Mouse (Mus musculus) kidney, postnatal 36 days (tissue): ENCODE results near the gene Arhgef38.

Experiments used
- DNase-seq, 2 experiments: peaks; one replicate each; pipeline ENCODE4 v3.0.0; 2021 to 2022; ENCODE audit warnings: mixed read lengths in 2 of 2

The Arhgef38 gene

GRCm38 (mm10) chr3:133163913-133164406 is 70.8 kb downstream of the Arhgef38 start:
- no peak for DNase-seq

DNA sequence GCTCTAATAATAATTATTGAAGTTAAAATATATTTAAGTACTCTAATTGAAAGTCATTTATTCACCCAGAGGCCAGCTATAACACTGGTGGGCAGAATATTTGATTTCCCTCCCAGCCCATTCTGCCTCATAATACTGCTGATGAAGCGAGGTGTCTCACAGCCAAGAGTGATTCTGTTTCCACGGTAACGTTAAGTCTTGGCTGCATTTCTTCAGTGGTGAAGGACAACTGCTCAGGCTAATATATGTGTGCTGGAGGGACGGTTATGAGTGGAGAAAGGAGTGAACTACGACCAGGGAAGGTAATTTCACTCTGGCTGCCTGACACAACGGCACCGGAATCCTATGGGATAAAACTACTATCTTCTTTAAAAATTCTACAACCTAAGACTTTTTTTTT is 71.6 kb downstream of the Arhgef38 start:
- DNase-seq = no peak

GRCm38 (mm10) chr3:133161407-133161806 is 73.3 kb downstream of the Arhgef38 start:
- no peak for DNase-seq

- peak; percentile 37 to 54 for DNase-seq
Measured at GRCm38 (mm10) chr3:133158260-133158659, 76.5 kb downstream of the Arhgef38 start.

DNA sequence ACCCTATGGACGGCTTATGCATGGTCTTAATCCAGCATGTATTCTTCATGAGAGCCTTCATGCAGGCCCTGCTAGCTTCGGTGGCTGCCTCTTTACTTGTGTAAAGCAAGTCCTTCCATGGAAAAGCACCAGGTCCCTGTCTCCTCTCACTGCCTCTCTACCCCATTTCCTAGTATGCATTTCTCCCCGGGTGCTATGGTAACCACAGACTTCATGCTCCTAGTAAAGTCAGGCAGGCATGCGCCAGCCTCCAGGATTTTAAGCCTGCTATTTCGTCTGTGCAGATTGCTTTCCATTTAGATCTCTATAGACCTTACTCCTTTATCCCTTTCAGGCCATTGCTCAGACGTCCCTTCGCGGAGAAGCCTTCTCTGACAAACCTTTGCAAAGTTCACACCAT is 80.1 kb downstream of the Arhgef38 start:
- no peak for DNase-seq

GRCm38 (mm10) chr3:133153629-133154028 is 81.1 kb downstream of the Arhgef38 start:
- DNase-seq = no peak

GRCm38 (mm10) chr3:133152831-133153230 is 81.9 kb downstream of the Arhgef38 start:
- no peak for DNase-seq

- DNase-seq = no peak
Measured at GRCm38 (mm10) chr3:133151629-133152028, 83.1 kb downstream of the Arhgef38 start.

GRCm38 (mm10) chr3:133144511-133145147 is 90.1 kb downstream of the Arhgef38 start:
- no peak for DNase-seq

GRCm38 (mm10) chr3:133141877-133142276 is 92.9 kb downstream of the Arhgef38 start:
- DNase-seq = no peak

DNA sequence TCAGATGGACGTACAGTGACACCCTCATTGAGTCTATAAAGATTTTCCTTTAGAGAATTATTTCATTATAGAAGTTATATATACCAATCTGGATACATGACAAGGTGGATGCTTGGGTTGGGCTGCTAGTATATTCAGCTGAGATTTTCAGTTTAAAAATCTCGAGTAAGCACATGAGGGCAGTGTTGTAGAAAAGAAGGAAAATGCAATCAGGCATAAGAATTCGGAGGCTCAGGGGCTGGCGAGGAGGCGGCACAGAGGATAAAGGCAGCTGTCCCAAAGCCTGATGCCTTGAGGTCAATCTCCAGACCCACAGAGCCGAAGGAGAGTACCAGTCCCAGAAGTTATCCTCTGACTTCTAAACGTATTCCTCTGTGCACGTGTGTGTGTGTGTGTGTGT is 102.1 kb downstream of the Arhgef38 start:
- DNase-seq = no peak

DNA sequence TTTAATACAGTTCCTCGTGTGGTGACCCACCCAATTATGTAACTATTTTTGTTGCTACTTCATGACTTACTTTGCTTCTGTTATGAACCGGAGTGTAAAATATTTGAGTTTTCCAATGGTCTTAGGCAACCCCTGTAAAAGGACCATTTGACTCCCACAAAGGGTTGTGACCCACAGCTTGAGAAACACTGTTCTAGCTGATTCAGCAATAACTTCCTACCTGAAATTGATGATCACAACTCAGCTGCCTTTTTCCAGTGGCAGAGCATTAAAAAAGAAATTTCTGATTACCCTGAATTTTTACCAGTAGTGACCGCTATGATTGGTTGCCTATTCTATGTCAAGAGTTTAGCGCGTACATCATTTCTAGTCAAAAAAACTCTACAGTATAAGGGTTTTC is 103.4 kb downstream of the Arhgef38 start:
- DNase-seq = no peak

DNA sequence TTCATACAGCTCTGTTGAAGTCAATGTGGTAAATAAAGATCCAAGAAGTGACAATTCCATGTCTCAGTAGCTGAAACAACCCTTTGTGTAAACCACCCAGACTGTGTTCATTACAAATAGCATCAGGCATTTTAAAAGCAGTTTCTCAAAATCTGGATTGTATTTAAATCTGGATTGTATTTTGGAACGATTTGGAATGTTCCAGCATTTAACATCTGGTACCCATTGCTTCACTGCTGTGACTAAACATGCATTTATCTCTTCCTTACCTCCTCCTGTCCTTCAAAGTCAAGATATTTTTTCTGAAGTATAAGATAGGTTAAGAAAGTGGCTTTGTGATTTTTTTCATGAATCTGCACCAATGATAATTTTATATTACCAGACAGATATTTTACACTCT is 121.5 kb downstream of the Arhgef38 start:
- DNase-seq = no peak

- DNase-seq = peak; percentile 39 to 56
Measured at GRCm38 (mm10) chr3:133111741-133112140, 123.0 kb downstream of the Arhgef38 start.

DNA sequence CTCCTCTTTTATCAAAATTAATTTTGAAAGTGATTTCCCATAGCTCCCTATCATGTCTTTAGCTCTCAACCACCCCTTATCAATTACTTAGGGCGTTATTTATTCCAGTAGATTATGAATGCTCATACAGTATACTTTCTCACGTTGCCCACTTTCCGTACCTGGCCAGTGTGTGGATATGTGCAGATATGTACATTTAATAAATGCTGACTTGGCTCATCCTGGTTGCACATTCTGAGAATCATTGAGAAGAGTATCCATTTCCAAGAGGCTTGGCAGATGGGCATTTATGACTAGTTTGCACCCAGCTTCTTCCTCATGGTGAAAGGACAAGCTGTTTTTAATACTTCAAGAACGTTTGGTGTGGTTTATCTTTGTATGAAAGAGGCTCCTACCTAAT is 124.9 kb downstream of the Arhgef38 start:
- no peak for DNase-seq

DNA sequence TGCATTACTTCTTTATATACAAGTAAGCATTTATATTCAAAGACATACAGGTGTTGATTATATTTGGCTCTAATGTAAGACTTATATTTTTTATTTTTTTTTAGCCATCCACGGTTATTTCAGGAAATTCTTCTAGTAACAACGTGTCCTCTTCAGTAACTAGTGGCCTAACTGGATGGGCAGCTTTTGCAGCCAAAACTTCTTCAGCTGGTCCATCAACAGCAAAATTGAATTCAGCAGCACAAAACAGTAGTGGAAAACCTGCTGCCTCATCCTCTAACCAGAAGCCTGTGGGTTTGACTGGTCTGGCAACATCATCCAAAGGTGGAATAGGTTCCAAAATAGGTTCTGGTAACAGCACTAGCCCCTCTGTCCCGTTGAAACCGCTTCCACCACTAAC is 126.0 kb downstream of the Arhgef38 start:
- DNase-seq = peak in 1 of 2 experiments; percentile 29

DNA sequence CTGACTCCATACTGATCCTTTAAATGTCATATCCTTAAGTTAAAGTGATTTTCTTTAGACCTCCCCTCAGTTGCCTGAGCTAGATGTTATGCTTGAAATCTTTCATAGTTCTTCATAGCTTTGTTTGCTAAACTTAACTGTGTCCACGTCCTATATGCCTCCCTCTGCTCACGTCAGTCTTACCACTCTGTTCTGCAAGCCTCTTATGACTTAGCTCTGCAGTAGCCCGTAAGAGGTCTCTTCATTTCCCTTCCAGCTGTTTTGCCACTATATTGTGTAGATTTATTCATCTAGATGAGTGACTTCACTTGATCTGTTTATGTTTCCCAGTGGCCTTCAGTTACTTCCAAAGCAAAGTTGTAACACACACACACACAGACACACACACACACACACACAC is 130.3 kb downstream of the Arhgef38 start:
- no peak for DNase-seq

DNA sequence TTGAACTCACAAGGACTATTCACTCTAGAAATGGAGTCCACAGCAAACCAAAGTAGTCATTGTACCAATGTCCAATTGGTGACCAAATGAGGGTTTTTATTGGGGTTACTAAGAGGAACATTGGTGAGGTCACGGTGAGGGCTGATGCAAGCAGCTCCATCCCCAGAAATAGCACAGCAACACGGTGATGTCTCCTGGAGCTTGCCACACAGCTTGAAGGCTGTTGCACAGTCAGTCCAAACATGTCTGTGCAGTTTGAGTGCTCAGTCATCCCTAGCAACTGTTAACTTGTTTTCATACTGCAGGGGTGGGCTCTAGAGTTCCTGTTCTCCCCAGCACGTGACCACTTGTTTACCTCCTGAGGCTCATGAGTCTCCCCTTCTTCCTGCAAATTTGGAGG is 131.0 kb downstream of the Arhgef38 start:
- no peak for DNase-seq

DNA sequence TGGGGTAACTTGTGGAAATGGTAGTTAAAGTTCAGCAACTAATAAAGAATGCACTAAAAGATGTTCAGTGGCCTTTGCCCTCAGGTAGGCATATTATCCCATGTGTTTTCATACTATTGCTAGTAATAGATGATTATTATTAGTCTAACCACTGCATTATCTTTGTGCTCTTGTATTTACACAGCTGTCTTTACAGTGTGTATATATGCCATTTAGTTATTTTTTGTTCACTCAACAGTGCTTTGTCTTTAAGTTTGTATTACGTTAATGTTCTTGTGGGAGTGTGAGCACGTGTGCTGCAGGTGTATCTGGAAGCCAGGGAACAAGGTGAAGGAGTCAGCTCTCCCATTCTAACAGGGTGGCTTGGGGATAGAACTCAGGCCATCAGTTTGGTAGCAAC is 135.8 kb downstream of the Arhgef38 start:
- DNase-seq = no peak

- no peak for DNase-seq
Measured at GRCm38 (mm10) chr3:133098336-133098735, 136.4 kb downstream of the Arhgef38 start.

DNA sequence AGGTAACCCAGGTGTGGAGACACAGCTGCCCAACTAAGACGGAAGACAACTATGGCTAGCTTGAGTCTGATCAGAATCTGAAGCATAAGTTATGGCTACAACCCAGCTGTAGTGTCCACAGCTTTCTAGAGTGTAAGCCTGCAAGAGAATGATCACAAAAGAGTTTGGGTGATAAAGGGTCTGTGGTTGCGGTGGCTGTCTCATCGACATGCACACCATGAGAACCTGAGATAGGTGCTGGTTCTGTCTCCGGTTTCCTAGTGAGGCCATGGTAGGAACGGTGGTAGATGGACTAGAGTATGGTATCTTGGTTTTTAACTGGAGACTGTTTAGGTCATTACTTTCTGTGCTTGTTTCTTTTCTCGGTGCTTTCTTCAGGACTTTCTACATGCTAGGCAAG is 136.8 kb downstream of the Arhgef38 start:
- DNase-seq = no peak

DNA sequence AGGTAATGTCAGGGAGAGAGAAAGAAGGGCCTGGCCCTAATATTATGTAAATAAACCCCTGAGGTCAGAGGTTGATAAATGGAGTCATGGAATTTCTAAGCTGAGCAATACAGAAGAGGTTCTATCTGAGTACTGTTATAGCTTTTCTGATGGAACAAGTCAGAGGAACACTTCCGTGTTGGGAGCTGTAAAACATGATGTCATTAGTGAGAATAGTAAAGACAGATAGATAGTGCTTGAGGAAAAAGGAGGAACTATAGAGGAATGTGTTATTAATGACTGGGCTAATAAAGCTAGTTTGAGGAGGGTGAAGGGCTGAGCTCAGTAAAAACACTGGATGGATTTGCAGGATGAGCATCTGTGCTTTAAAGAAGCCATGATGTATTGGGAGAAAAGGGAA is 140.4 kb downstream of the Arhgef38 start:
- DNase-seq = no peak

GRCm38 (mm10) chr3:133092936-133093335 is 141.8 kb downstream of the Arhgef38 start:
- no peak for DNase-seq

DNA sequence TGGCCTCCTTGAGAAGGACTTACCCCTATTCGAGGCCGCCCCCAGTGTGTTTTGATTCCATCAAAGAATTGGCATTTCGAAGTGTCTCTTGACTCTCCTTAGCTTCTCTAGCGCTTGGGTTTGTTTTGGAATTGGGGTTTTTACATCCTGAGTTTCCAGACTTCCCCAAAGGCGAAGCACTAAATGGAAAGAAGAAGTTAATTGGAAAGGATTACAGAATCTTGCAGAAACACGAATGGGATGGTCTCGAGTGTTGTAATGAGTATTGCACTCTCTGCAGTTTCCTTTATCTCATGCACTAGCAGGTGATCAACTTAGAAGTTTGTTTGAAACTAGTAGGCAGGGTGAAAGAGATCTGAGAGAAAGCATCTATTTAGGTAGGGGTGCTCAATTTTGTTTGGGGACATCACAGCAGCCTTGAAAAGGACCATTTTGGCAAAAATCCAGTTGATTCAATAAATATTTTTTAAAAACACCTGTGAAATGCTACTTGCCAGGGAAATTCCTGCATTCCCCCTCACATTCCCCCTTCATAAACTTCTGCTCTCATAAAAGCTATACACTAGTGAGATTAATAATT is 142.4 kb downstream of the Arhgef38 start:
- no peak for DNase-seq
